Mouse (Mus musculus) ES-E14 (cell line): ENCODE results near the gene Pitpnm3.

ENCODE experiments used
- CHD2 ChIP-seq: IDR thresholded peaks from 2 replicates; pipeline ENCODE4 v1.6.1; 2014; ENCODE audit warnings: mild to moderate bottlenecking, low read depth, low read length, inconsistent platforms
- HCFC1 ChIP-seq: IDR thresholded peaks from 2 replicates; pipeline ENCODE4 v1.6.1; 2012; ENCODE audit warnings: low read length, inconsistent platforms, borderline replicate concordance; ENCODE audit not compliant: insufficient read depth
- ZC3H11A ChIP-seq: IDR thresholded peaks from 2 replicates; pipeline ENCODE4 v1.6.1; 2012; ENCODE audit warnings: low read depth, mild to moderate bottlenecking, inconsistent platforms, low read length, borderline replicate concordance
- ZNF384 ChIP-seq: IDR thresholded peaks from 2 replicates; pipeline ENCODE4 v1.6.1; 2012; ENCODE audit warnings: low read depth, low read length, inconsistent platforms

- no peak for TF ChIP-seq CHD2
- no peak for TF ChIP-seq ZC3H11A
- TF ChIP-seq HCFC1, result no peak
- TF ChIP-seq ZNF384, result no peak
Measured at GRCm38 (mm10) chr11:72050895-72051858, 84.4 kb downstream of the Pitpnm3 start.
